Mouse (Mus musculus) adrenal gland, adult 10 weeks (tissue): ENCODE data around the gene Snapin. TPM values are rescaled to one million over a fixed set of nuclear protein-coding genes. Genes with fewer than 3 reads are reported as not detected.

Experiments
- polyA plus RNA-seq: library from polyadenylated mRNA; stranded (reverse); fragments of 350-450 nt; fragmentation: Illumina TruSeq; extraction: RNeasy Lipid Tissue Mini Kit (QIAGEN cat#74804); gene quantifications from one replicate; pipeline ENCODE4 v1.2.3, GENCODE M21; 2014; ENCODE audit warnings: low read depth, low replicate concordance

The Snapin gene
- 156 TPM for polyA plus RNA-seq

DNA sequence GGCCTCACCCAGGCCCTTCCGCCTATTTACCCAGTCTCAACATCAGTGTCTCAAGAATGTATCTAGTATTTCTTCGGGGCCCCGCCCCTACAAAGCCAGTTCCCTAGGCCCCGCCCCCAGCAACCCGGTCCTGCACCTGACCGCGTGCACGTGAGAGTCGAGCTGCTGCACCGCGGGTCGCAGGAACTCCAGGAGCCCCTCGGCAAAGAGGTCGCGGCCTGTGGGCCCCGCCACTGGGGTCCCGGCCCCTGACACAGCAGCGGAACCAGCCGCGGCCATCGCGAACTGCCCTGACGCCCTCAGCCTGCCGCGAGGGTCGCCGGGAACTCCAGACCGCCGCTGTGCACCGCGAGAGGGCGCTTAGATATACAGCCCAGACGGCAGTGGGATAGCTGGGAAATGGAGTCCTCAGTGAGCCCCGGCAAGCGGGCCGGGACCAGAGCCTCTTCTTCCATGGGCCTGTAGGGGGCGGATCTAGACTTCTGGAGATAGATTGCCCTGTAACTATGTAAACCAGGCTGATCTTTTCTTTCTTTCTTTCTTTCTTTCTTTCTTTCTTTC lies at the start of gene Snapin:
Gene Snapin, minus strand, starts transcription at position 338 of the 561 bp plus-strand sequence.

DNA sequence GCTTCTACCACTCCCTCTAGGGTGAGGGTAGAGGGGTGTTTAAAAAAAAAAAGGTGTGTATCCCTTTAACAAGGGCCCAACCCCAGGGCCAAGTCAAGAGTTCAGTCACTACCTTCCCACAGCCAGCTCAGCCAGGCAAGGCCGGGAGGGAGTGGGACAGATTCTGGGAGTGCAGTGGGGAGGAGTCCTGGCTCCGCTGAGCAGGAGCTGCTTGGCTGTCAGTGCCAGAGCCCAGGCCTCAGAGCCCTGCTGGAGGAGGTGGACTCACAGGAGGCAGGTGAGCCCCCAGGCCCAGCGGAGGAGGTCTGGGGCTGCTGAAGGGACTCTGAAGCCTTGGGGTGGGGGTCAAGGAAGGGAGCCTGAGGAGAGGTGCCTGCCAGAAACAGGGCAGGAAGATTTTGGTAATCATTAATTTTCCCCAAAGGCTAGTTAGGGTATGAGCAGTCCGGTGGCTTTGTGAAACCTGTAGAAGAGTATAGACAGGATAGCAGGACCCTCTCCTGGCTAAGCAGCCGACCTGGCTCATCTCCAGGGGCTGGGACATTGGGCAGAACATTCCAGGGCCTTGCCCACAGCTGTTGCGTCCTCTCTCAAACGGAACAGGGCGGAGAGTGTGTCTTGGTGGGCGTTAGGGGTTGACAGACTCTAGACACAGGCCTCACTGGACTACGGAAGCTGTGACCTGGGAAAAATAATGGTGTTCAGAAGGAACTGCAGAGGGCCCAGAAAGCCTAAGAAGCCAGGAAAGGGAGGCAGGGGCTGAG lies 46.5 kb upstream of the Snapin start, which contains the start of gene S100a16:
Gene S100a16, plus strand, starts transcription at position 114 of the 764 bp plus-strand sequence.

GRCm38 (mm10) chr3:90526580-90526979 lies 35.7 kb upstream of the Snapin start, which contains the start of gene S100a14:
Gene S100a14, plus strand, starts transcription at chr3:90526856.

DNA sequence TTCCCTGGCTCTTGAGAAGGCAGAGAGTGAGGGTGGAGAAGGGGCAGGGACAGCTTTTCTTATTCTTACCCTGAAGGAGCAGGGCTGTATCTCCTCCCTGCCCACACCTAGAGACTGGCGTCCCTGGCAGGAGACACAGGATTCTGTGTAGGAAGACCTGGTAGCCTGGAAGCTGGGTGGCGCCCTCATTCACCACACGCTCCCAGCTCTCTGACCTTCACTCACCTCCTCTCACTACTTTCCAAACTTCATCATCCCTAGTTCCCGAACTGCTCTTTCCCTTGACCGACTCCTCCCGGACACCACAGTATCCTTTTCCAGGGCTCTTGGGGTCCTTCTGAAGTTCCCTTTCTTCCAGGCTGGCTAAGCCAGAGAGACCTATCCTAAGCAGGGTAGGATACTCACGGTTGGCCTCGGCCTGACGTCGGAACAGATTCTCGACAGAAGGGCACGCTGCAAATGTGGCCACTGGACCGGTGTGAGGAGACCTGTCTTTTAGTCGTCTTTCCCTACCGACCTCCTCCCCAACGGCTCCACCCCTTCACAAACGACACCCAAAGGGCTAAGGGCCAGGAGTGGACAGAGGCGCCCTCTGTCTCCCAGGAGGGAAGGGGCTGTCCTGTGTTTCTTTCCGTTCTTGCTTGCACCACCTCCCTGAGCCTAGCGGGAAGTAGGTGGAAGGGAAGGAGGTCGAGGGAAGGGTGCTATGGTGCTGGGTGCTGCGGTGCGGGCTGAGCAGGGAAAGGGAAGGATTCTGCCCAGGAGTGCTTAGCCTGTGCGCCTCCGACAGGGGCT lies 23.2 kb upstream of the Snapin start, which contains the start of the genes S100a1 and S100a13:
Gene S100a1, minus strand, starts transcription at position 597 of the 795 bp plus-strand sequence.
Gene S100a13, plus strand, starts transcription at position 640 of the 795 bp plus-strand sequence.

DNA sequence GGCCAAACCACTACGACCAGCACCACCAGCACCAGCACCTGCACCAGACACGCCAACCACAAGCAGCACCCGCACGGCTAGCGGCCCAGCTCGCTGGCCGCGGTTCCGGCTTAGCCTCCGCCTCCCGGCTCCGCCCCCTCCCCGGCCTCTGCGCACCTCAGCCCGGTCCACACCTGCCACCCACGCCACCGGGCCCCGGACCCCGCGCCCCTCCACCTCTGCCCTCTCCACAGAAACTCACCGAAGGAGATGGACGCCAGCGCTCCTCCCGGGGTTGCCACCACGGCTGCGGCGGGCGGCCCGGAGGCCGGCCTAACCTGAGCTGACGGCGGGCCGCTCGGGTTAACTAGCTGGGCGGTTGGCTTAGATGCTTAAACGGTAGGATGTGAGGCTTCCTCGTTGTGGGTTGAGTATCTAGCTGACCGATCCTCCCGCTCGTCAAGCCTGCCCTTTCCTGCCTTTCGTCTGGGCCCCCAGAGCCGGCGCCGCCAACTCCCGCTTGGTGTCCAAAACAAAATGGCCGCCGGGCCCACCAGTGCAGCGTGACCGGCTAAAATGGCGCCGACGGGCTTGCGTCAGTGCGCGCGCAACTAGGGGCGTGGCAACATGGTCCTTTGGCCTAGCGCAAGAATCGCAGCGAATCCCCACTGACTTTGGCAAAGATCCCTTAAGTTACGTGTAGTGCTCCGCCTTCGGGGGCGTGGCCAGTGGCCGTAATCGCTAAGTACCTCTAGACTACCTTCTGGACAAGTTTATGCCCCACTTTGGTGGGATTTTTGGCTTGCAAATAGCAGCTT lies 18.3 kb upstream of the Snapin start, which contains the start of gene Chtop:
Gene Chtop, minus strand, starts transcription at position 549 of the 797 bp plus-strand sequence.

DNA sequence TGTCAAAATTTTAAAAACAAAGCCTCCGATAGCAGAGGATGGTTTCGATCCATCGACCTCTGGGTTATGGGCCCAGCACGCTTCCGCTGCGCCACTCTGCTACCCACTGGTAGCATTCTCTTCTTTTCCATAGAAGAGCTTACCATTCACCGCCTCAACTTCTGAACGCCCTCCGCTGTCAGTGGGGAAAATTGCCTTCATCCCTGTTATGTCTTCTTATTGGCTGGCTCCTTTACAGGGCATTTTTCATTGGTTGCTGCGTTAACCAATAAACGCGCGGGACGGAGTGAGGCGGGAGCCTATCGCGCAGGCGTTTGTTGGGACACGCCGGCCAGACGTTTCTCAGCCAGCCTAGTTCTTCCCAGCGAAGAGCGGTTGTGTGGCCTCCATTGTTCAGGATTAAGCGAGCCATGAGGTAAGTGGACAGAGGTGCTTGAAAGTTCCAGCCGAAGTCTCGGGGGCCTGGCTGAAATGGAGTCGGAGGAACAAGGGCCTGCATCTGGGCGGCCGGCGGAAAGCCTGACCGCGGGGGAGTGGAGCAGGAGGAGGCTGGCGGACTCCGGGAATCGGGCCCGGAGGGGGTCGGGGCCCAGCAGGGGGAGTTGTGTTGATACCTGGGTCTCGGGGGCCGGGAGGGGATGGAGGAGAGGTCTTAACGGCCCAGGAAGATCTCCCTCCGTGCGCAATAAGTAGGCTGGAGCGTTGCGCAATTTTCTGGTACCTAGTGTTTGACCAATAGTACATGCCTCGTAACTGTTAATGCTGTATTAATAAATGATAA lies 14.8 kb downstream of the Snapin start, which contains the start of gene Ilf2:
Gene Ilf2, plus strand, starts transcription at position 296 of the 781 bp plus-strand sequence.

GRCm38 (mm10) chr3:90465686-90466310 lies 25.0 kb downstream of the Snapin start, which contains the start of gene Npr1:
Gene Npr1, minus strand, starts transcription at chr3:90465866.

Other genes with a start within 250 kb of the Snapin start
- gene Creb3l4, start 247.5 kb downstream of the Snapin start, polyA plus RNA-seq = 0.70 TPM
- gene Slc39a1, start 242.9 kb downstream of the Snapin start, polyA plus RNA-seq = 118 TPM
- 9.7 TPM for gene Crtc2, start 236.9 kb downstream of the Snapin start, polyA plus RNA-seq
- 0.99 TPM for gene Dennd4b, start 225.8 kb downstream of the Snapin start, polyA plus RNA-seq
- gene Gatad2b, start 197.9 kb downstream of the Snapin start, polyA plus RNA-seq = 58.7 TPM
- 1.7 TPM for gene Slc27a3, start 101.1 kb downstream of the Snapin start, polyA plus RNA-seq
- 32.7 TPM for gene Ints3, start 57.4 kb downstream of the Snapin start, polyA plus RNA-seq
- 159 TPM for gene Npr1, start 25.2 kb downstream of the Snapin start, polyA plus RNA-seq
- gene Ilf2, start 14.9 kb downstream of the Snapin start, polyA plus RNA-seq = 73.4 TPM
- gene Chtop, start 18.5 kb upstream of the Snapin start, polyA plus RNA-seq = 164 TPM
- 54.6 TPM for gene S100a1, start 23.4 kb upstream of the Snapin start, polyA plus RNA-seq
- 14.9 TPM for gene S100a13, start 23.4 kb upstream of the Snapin start, polyA plus RNA-seq
- not detected for gene S100a14, start 35.8 kb upstream of the Snapin start, polyA plus RNA-seq
- gene S100a16, start 46.2 kb upstream of the Snapin start, polyA plus RNA-seq = 41.3 TPM
- not detected for gene S100a3, start 69.5 kb upstream of the Snapin start, polyA plus RNA-seq
- not detected for gene S100a2, start 99.2 kb upstream of the Snapin start, polyA plus RNA-seq
- not detected for gene Gm42674, start 110.9 kb upstream of the Snapin start, polyA plus RNA-seq
- 5.6 TPM for gene S100a4, start 112.7 kb upstream of the Snapin start, polyA plus RNA-seq
- gene S100a5, start 117.5 kb upstream of the Snapin start, polyA plus RNA-seq = not detected
- gene S100a6, start 121.8 kb upstream of the Snapin start, polyA plus RNA-seq = 20.2 TPM
- 0.47 TPM for gene S100a7a, start 163.0 kb upstream of the Snapin start, polyA plus RNA-seq
- 4.1 TPM for gene S100a8, start 177.9 kb upstream of the Snapin start, polyA plus RNA-seq
- gene S100a9, start 204.7 kb upstream of the Snapin start, polyA plus RNA-seq = not detected
- gene Pglyrp4, start 235.9 kb upstream of the Snapin start, polyA plus RNA-seq = not detected